Mouse (Mus musculus): ENCODE results near the gene Syt8.

Gene Syt8

DNA sequence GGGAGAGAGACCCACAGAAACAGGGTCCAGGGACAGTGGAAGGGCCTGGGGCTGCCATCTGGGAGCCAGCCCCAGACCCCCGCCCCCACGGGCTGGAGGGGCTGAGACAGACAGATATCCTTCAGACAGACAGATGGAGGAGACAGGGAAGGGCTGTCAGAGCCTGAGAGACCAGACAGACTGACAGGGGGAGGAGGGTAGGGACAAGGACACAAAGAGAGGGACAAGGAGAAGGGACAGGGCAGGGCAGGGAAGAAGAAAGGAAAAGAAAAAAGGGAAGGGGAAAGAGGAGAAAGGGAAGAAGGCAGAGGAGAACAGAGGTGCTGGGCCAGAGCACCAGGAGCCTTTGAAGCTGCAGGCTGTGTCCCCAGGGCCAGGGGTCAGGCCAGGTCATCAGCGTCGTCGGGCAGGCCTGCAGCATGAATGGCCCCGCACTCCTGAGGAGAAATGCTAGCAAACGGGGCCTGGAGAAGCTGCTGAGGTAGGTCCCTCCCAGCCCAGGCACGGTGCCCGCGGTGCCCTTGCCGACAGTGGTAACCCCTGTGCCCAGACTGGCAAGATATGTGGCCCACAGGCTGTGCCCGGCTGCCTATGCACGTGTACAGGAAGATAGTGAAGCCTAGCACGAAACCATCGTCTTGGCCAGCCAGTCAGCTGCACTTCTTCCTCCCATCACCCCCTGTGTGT lies 37.4 kb downstream of the Syt8 start:
- no peak for ATAC-seq (ENCODE audit: insufficient number of reproducible peaks, low FRiP score, low TSS enrichment)

DNA sequence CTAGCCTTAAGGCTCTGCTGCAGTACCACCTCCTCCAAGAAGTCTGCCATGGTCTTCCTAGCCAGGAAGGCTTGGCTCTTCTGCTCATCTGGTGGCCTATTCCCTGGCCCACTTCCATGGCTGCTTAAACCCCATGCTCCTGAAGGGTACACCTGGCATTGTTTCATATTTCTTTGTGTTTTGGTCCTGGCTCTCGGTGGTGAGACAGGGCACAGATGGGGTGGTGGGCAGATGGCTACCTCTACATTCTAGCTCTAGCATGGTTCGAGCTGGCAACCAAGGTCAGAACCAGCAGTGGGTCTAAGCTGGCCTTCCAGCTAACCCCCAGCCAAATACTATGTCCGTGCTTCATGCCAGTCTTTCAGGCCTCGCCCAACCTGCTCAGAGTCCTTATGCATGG lies 38.3 kb downstream of the Syt8 start:
- ATAC-seq (ENCODE audit: insufficient number of reproducible peaks, low FRiP score, low TSS enrichment), result no peak

DNA sequence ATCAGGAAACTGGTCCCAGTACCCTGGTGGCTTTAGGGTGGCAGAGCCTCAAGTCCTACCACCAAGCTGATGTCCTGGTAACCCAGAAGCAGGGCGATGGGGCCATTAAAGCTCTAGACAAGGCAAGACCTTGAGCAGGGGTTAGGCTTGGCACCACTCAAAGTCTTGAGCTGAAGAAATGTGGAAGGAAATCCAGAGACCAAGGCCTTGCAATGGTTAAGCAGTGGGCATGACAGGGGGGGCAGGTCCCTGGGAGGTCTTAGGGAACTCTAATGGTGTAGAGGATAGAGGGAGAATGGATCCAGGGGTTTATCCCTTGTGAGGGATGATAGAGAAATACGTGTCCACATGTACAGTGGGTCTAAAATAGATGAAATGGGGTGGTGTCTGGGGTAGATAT lies 38.8 kb downstream of the Syt8 start:
- ATAC-seq (ENCODE audit: insufficient number of reproducible peaks, low FRiP score, low TSS enrichment), result no peak

DNA sequence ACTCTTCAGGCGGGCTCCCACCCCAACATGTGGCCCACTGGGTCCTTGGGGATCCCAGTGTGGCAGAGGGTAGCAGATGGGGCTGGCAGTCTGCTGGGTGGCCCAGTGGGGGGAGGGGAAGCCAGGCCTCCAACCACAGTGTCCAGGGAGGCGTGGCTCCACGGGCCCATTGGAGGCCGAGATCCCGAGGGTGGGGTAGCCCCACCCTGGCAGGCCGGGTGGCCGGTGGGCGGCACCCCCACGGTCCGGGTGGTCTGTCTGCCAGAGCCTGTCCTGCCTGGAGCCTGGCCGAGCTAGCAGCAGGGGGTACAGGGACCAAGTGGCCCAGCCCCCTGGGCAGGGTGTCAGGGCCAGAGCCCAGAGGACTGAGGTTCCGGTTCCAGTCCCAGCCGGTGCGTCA lies 40.1 kb downstream of the Syt8 start:
- ATAC-seq (ENCODE audit: insufficient number of reproducible peaks, low FRiP score, low TSS enrichment), result no peak

DNA sequence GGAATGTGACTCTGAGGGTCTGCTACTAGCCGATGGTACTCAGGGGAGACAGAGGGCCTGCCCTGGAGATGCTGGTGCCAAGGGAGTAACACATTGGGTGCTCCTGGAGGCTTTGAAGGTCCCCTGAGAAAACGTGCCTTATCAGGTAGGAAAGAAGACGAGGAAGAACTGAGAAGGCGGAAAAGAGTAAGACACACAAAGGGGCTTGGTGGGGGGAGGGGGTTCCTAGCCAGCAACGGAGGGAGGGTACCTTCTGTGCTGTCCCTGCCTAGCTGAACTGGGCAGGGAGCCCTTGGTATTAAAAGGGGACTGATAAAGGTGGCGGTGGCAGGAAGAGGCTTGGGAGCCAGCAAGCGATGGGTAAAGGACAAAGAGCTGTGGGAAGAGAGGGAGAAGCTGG lies 41.0 kb downstream of the Syt8 start:
- ATAC-seq (ENCODE audit: insufficient number of reproducible peaks, low FRiP score, low TSS enrichment), result no peak

DNA sequence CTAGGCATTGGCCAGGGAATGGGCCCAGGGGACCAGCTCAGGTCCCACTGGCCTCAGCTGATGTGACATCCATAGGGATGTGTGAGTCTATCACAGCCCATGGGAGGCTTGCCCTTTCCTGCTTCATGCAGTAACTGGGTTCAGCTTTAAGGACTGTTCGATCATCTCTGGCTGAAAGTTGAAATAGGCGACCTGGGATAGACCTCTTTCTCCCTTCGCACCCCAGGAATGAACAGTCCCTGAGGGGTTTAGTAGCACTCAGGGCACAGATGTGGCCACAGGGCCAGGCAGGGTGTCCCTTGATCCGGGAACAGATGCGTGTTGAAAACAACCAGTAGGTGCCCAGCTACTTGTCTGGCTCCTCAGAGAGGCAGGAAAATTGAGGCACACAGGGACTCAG lies 41.6 kb downstream of the Syt8 start:
- no peak for ATAC-seq (ENCODE audit: insufficient number of reproducible peaks, low FRiP score, low TSS enrichment)

DNA sequence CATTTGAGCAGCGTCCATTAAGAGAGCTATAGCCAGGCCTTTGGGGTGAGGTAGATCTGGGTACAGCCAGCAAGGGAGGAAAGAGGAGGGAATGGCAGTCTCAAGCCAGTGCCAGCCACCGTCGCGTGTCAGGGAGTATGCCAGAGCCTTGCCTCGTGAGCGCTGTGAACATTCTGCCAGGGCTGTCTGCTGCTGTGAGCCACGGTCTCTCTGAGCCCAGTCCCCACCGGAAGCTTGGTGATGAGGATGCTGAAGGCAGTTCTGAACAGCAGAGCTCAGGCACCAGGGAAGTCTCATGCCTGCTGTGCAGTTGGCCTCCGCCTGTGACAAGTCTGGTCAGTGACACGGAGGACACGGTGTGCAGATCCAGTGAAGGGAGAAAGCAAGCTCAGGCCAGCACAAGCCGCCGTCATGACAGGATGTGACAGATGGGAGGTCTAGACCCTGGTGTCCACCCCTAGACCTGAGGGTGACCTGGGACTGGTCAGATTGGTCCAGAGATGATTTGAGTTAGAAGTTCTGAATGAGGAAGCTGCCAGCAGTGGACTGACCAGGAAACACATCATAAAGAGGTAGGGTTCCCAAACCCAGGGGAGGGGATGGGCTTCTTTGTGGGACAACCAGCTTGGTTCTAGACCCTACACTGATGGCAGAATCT lies 42.3 kb downstream of the Syt8 start:
- ATAC-seq (ENCODE audit: insufficient number of reproducible peaks, low FRiP score, low TSS enrichment), result no peak

DNA sequence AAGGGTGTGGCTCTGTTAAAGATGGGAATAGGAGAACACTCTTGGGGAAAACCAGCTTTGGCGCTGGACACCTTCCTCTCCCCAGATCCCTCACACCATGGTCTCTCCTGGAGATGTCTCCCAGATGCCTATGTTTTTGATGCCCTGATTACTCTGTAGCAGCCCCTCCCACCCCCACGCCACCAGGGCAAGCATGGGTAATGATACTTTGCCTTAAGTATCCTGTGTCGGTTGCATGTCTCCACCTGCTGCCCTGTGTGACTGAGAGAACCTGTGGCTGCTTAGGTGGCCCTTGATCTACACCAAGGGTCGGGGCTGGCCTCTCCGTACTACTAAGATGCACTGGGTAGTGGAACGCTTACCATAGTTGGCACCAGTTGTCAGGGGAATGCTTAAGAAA lies 43.4 kb downstream of the Syt8 start:
- no peak for ATAC-seq (ENCODE audit: insufficient number of reproducible peaks, low FRiP score, low TSS enrichment)

DNA sequence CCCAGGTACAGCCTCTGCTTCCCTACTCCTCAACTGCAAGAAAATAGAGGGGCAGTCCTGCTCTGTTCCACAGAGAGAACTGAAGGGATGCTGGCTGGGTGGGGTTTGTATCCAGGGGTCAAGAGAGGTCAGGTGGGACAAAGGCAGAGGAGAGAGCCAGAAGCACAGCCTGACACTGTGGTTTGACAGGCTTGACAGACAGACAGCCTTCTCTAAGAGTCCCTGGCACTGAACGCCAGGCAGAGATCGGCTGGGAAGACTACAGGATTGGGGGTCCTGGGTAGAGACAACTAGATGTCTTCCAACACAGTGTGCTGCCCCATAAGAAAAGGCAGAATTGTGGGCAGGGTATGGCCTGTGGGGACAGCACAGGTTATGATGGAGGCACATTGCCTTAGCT lies 43.9 kb downstream of the Syt8 start:
- no peak for ATAC-seq (ENCODE audit: insufficient number of reproducible peaks, low FRiP score, low TSS enrichment)

DNA sequence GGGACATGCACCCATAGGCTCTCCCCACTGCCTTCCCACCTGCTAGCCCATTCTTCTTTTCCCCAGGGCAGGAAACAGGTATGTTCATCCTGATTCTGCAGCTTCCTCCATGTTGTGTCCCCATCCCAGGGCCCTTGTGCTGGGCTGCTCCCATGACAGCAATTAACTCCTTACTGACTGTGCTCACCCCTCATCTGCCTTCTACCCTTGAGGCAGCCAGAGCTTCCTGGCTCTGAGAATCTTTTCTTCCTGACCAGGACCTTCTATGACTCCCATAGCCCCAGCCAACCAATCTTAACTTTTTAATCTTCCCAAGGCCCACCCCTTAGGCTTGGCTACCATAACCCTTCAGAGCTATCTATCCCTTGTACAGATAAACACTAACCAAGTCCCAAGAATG lies 44.7 kb downstream of the Syt8 start:
- no peak for ATAC-seq (ENCODE audit: insufficient number of reproducible peaks, low FRiP score, low TSS enrichment)

DNA sequence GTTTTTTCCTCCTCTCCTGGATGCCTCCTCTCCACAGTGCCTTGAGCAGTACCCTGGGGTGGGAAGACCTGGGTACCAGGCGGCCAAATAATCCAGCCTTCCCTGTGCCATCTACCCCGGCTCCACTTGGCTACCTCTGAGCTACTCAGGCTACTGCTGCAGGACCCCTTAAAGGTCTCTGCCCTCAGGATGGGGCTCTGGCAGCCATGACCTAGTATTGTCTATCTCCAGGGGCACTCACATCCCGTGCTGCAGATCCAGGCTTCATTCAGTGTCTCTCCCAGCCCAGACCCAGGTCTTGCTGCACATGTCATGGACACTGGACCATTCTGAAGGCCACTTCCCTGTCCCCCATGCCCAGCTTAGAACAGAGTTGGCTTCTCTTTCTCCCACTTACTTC lies 45.2 kb downstream of the Syt8 start:
- ATAC-seq (ENCODE audit: insufficient number of reproducible peaks, low FRiP score, low TSS enrichment), result no peak

DNA sequence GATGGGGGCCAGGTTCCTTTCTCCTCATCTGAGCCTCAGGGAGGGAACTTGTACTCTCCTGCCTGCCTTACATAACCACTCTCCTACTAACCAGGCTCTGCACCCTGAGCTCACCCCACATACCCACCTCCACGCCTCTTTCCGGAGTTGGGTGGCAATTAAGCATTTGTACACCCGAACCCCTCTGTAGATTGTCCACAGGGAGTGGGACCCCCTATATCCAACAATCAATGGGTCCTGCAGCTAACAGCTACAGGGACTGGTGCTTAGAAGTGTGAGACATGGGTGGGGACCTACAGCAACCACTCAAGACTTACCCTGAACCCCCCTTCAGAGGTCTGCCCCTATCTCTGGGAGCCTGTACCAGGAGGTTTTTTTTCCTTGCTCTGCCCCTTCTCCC lies 46.0 kb downstream of the Syt8 start:
- ATAC-seq (ENCODE audit: insufficient number of reproducible peaks, low FRiP score, low TSS enrichment), result no peak

DNA sequence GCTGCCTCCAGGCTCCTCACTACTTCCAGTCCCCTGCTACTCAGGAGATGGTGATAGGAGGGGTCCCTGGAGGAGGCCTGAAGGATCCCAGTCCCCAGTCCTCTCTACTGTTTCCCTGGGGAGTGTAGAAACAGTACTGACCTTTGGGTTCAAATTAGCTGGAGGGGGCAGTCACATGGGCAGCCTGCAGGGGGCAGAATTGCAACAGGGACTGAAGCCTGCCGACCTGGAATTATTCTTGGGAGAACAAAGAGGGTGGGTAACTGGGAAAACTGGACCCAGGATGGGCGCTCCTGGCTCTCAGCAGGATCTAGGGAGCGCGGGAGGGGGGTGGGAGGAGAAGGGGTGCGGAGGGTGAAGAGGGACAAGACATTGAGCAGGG lies 46.5 kb downstream of the Syt8 start:
- no peak for ATAC-seq (ENCODE audit: insufficient number of reproducible peaks, low FRiP score, low TSS enrichment)

DNA sequence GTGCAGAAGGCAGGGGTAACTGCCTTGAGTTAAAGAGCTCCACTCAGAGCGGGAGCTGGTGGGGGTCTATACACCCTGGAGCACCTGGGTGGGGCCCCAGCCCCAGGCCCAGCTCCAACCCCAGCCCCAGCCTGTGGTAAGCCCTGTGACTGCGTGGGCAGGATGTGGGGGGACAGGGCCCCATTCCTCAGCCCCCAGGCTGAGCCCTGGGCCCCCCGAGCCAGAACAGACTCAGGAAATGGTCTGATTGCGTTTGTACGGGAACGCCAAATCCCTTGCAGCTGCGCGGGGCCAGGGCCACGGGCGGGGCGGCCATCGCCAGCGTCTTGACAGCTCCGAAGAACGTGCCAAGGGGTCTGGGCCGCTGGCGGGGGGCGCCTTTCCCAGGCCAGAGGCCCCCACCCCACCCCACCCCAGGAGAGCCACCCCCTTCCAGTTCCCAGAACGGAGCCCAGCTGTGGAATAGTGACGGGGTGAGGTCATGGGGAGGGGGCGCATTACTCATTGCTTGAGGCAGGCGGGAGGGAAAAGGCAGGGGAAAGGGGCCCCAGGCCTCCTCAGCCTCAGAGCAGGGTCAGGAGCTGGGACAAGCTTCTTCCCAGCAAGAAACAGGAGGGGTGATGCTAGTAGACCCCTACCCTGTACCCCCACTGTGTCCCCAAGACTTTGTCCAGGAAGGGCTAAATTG lies 47.1 kb downstream of the Syt8 start:
- no peak for ATAC-seq (ENCODE audit: insufficient number of reproducible peaks, low FRiP score, low TSS enrichment)

DNA sequence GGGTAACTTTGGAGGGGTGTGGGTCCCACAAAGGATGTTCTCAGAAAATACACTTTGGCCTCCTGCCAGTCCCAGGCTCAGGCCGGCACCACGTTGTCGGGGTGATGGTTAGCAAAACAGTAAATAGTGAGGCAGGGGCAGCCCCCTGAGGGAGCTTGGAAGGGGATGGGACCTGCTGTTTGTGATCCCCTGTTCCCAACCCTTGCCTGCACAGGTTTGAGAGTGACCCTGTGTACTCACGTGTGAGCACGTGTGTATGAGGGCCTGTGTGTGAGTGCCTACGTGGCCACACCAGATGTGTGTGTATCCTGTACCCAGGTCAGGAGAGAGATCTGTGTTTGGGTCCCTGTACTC lies 47.6 kb downstream of the Syt8 start:
- ATAC-seq (ENCODE audit: insufficient number of reproducible peaks, low FRiP score, low TSS enrichment), result no peak

DNA sequence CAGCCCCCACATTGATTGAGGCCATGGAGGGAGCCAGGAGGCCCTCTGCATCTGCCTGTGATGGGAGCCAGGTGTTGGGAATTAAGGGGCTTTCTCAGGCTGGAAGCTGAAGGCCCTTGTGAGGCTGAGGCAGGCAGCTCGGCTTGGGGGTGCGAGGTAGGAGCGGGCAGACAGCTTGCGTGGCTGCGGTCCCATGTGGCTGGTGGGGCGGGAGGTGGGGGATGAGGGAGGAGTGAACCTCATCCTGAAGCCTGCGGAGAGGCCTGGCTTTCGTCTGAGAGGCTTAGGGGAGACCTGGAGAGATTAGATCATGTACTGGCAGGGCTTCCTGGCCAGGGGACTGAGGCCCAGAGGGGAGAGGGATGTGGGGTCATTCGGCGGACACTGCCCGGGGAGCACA lies 48.5 kb downstream of the Syt8 start:
- ATAC-seq (ENCODE audit: insufficient number of reproducible peaks, low FRiP score, low TSS enrichment), result no peak

DNA sequence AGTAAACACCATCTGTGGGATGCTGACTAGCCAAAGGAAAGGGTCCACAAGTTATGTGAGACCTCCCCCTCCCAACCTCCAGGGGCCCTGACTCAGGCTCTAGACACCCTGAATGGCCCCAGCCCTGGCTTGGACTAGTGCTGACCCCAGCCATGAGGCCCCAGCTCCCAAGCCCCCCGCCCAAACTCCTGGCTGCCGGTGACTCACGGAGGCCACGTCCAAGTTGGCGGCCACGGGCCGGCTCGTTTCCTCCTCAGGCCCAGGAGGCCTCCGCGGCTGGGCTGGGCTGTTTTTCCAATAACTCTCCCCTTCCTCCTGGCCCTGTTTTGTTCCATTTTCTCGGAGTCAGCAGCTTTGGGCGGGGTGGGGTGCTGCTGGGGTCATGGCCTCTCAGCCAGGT lies 50.1 kb downstream of the Syt8 start:
- ATAC-seq (ENCODE audit: insufficient number of reproducible peaks, low FRiP score, low TSS enrichment), result no peak

DNA sequence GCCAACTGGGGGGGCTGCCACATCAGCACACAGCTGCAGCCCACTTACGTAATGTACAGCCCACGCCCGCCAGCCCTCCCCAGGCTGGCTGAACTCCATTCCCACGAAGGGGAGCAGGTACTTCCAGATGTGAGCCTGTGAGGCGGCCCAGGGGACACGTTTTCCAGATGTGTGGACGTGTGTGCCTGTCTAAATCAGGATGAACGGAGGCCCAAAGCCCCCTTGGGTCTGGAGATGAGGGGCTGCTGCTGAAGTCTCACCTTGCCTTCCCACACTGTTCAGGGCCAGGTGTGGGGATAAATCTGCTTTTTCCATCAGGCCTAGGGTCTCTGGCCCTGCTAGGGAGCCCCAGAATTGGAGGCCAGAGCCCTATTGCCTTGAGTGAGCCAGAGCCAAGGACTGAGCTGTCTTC lies 52.1 kb downstream of the Syt8 start:
- ATAC-seq (ENCODE audit: insufficient number of reproducible peaks, low FRiP score, low TSS enrichment), result no peak

DNA sequence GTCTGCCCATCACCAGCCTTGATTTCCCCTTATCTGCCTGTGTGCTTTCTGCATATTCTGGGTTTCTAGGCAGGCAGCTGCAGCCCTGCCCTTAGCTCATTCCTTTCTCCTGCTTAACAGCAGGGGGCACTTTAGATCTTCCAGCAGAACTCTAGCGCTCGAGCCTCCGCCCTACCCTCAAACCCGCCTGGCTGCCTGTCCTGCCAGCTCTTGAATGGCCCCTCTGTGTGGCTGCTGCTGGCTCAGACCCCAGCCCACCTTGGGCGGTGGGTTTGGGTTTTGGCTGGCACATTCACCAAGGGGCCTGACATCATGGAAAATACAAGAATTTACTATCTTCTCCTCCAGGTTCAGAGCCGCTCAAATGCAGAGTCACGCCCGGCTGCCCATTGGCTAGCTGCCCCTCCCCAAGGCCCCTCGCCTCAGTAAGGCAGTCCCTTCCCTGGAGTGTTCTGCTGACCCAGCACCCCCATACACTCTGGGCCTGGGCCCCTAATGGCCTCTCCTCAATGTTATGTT lies 52.8 kb downstream of the Syt8 start:
- ATAC-seq (ENCODE audit: insufficient number of reproducible peaks, low FRiP score, low TSS enrichment), result no peak

DNA sequence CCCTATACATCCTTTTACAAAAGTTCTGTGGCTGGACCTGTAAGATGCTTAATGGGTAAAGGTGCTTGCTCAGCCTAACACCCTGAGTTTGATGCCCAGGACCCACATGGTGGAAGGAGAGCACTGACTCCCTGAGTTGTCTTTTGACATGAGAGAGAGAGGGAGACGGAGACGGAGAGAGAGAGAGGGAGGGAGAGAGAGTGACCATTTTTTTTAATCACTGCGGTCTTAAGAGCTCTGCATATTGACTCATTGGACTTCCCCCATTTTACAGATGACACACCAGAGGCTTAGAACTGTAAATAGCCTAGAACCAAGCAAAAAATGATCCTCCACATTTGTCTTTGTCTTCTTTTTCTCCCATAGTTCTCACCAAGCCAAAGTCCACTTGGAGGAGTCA lies 53.4 kb downstream of the Syt8 start:
- no peak for ATAC-seq (ENCODE audit: insufficient number of reproducible peaks, low FRiP score, low TSS enrichment)

Measured in cerebellum, adult (tissue).